Mouse (Mus musculus) right cerebral cortex, adult 18-20 months (tissue): ENCODE results near the gene Galnt3.

ENCODE experiments used
- DNase-seq: peaks from one replicate; pipeline ENCODE4 v3.0.0; 2022; ENCODE audit warnings: mixed read lengths

The Galnt3 gene

DNA sequence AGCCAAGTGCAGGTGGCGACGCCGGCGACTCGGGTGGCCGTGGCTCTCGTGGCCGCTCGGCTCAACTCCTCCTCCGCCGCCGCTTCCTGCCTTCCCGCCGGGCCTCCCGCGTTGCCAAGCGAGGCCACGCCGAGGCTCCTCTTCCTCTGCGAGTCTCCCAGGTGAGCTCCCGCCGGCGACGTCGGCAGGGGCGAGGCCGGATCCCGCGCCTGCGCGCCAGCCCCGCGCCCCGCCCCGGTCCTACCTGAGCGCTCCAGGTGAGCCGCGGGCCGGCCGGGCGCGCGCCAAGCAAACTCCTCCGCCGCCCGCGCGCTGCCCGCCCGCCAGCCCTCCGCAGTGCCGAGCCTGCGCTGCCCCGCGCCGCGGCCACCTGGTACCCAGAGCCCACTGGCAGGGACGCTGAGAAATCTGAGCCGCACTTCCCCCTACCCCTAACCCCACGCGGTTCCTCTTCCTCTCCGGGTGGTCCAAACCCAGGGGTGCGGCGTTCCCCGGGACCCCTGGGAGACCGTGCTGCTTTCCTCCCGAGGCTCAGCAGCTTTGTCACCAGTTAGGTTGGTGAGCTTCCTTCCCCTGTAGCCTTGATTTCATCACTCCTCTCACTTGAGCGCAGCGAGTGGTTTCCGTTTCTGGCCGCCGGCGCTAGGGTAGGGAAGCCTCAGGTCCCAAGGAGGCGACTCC is at the start of gene Galnt3:
TSS of gene Galnt3 (minus strand) at position 404 of the 681 bp plus-strand sequence.
- peak; percentile 19 for DNase-seq

- DNase-seq, result no peak
These were observed 48.3 kb upstream of the Galnt3 start for GRCm38 (mm10) chr2:66173134-66173533.

DNA sequence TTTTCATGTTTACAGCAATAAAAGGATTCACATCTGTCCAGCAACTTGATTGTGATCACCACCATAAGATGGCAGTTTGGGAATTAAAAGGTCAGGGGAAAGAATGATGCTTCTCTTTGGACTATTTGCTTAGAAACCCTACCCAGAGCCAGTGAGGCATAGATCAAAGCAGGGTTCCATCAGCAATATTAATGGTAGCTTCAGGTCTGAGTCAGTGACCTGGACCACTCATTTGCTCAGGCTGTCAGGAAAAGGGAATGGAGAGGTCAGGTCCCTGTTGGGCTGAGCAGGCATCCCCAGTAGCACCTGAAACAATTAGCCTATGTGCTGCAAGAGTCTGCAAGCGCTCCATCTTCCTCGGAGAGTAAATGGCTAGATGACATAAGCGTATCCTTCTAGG is 46.8 kb upstream of the Galnt3 start:
- DNase-seq, result no peak

DNA sequence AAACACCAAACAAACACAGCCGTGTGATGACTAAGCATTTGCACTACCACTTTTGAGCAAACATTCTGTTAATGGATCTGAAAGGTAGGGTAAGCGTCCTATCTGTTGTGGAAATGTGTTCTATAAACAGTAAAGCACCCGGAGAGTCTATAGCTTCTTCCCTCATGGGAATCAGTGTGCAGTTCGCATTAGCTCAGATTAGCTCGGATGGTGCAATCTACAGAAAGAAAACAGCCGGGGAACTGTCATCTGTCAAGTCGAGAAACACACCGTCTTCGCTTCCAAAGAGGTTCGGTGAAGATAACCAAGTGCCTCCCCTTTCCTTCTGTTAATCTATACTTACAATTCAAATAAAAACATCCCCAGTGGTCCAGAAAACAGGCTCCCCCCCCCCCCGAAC is 45.9 kb upstream of the Galnt3 start:
- no peak for DNase-seq

GRCm38 (mm10) chr2:66165025-66165424 is 40.2 kb upstream of the Galnt3 start:
- DNase-seq, result no peak

DNA sequence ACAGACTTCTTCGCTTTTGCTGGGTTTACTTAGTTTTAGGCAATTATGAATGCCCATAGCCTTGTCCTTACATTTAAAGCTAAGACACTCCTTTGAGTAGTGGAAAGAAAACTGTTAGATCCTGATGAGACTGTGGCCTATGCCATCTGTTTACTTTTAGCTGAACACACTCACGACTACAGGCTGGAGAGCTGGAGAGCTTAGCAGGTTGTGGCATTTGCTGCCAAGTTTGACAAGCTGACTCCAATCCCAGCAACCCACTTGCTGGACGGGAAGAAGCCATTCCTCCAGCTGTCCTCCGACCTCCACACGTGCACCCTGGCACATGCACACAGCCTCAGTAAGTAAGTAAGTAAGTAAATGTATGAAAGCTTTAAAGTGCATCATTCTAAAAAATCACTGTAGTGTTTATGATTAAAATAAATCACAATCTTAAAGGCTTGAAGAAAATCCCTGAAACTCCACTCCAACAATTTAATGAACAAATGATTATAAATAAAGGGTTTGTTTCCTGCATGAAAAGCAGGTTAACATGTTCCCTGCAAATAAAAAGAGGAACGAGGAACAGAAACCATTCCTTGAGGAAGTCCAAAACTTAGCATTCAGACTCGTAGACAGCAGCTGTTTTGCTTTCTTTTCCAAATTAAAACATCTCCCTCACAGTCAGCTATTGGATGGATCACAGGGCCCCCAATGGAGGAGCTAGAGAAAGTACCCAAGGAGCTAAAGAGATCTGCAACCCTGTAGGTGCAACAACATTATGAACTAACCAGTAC is 33.5 kb upstream of the Galnt3 start:
- no peak for DNase-seq

DNA sequence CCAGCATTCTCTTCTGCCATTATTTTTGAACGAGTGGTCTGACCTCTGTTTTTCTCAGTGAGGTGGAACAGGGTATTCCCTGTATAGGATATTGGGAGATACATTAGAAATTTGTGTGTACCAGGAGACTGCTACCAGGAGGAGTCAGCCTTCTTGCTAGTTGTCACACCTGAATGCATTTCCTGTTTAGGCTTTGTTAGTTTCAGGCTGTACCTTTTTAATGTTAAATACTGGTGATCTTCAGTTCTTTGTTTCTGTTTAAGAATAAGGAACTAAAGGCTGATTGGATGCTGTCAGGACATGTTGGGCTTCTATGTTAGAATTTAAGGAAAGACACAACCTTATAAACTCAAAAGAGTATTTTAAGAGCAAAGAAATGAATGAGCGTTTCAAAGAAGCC is 26.6 kb upstream of the Galnt3 start:
- DNase-seq, result no peak

GRCm38 (mm10) chr2:66150531-66150930 is 25.7 kb upstream of the Galnt3 start:
- no peak for DNase-seq

GRCm38 (mm10) chr2:66148654-66149230 is 23.9 kb upstream of the Galnt3 start:
- DNase-seq, result no peak

- DNase-seq, result peak; percentile 9
These were observed 21.7 kb upstream of the Galnt3 start for GRCm38 (mm10) chr2:66146473-66146872.

DNA sequence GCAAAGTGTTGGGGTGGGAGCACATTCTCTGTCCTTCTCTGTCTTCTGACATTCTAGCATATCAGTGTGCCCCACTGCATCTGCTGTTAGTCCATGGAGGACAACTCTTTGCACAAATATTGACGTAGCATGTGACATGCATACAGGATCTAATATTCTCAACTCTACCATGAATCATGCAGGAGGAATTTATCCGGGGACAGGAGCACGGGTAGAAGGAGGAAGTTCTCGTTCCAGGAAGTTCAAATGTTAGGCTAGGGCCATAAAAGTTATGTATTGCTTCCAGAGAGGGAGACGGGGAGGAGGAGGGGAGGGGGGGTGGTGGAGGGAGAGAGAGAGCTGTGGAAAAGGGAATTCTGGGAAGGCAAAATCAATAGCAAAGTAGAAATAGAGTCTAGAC is 20.0 kb upstream of the Galnt3 start:
- DNase-seq, result no peak

GRCm38 (mm10) chr2:66143284-66143683 is 18.5 kb upstream of the Galnt3 start:
- DNase-seq, result no peak

DNA sequence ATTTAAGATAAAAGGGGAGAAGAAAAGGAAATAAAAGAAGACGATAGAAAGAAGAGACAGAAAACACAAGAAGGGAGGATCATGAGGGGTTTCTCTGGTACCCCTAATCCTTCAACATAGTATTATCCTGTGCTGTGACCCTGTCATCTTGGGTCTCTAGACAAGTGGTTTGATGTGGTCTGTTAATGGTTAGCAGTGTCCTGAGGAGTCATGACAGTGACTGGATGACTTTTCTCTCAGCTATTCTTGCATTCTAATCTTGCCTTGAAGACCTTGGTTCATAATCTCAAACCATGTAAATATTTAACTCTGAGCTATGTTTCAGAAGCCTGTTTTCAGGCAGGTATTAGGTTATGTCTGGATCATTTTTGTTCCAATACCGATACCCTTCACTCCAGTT is 17.9 kb upstream of the Galnt3 start:
- no peak for DNase-seq

GRCm38 (mm10) chr2:66142268-66142667 is 17.5 kb upstream of the Galnt3 start:
- no peak for DNase-seq

DNA sequence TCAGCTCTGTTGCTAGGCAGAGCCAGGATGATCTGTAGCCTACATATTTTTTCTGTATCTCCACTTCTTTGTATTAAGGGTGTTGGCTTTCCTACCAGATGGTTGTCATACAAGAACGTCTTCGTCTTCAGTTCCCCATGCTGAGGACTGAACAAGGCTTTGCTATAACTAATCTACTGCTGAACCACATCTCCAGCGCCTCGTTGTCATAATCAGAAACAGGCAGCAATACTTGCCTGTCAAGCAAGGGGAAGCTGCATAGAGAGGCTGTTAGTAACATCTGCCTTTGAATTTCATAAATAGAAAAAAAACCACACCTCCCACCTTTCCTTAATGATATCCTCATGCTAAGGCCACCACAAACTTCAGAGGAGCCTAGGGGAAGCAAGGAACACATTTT is 15.5 kb upstream of the Galnt3 start:
- no peak for DNase-seq

DNA sequence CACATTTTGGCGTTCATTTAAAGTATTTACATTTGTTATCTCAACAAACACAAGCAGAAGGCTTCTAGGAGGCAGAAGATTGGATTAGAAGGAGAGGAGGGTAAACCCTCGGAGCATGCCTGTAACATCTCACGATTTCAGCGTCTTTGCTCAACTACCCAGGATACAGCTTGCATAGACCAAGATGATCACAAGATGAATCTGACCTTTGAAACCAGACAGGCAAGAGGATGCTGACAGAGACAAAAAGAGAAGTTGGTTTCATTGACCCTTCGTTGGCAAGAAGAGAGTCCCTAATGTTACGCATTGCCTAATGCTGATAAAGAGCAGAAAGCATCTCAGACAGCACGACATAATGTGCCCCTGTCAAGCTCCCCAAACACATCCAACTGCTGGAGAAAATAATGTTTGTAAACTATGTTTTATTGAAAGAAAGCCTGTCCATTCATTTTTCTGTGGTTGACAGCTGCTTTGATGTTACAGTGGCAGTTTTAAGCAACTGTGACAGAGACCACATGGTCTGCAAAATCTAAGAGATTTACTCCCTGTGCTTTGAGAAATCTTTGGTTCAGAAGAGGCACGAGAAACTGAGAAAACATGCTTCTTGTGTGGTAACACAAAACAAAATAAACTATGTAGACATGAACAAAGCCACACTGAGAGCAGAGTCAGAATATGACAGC is 7.2 kb upstream of the Galnt3 start:
- DNase-seq, result no peak

DNA sequence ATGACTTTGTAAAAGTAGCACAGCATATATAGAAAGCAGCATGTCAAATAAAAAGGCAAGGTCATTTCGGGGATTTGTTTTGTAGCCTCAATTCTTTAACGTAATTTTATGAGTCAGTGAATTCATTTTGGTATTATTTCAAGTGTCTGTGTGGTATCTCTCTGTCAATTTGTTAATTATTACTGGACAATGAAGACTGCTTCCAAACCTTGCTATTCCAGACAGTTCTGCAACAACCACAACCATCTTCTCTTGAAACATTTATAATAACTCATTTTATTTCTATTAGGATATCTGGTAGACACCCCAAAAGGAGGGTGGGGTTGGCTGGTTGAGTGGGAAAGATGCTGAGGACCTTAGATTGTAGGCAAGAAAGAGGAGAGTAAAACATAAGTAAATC is 4.1 kb upstream of the Galnt3 start:
- no peak for DNase-seq

GRCm38 (mm10) chr2:66127541-66127940 is 2.7 kb upstream of the Galnt3 start:
- no peak for DNase-seq

DNA sequence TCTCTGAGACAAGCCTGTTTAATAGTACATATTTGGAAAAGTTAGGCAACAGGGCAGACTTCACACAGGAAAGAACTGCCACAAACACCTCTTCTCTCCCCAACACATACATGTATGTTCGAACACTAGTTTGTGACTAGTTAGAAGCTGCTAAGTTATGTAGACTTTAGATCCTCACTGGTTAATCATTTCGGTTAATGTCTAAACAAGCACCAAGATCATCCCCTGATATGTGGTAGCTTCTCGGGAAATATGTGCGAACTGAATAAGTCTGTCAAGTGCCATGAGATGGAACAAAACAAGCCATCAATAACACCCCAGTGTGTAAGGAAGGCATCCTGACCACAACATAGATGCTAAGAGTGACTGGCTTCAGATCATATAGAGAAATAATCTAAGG is 2.1 kb upstream of the Galnt3 start:
- DNase-seq, result no peak

DNA sequence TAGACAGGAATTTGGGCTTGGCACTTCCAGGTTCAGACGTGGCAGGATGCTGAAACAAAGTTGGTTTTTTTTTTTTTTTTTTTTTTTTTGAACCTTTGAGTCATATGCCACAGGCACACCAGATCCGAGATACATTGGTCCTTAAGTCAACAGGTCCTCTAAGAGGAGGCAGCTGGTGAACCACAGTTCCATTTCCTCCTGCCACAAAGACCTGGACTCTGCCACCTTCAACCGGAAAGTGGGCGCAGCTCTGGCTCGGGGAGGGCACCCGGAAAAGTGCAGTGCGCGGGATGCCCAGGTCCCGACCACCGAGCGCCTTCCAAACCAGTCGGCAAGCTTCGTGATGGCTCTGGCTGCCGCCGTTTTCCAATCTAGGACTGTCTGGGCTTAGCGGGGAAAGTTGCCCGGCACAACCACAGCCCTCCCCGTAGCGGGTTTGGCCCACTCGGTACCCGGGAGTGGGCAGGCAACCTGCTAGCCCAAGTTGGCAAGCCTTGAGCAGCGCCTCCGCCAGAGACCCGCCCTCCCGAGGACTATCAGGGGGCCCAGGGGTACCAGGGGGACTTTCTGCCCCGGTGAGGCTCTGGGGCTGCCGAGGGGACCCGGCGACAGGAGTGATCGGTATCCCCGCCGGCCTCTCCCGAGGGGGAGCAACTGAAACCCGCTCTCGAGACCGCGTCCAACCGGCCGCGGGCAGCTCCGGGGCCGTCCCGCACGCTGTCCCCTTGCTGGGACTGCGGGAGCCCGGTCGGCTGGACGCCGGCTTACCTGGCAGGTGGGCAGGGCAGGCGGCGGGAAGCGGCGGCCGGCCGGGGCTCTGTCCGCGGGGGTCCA is 821 bp downstream of the Galnt3 start:
- no peak for DNase-seq

GRCm38 (mm10) chr2:66117686-66118085 is 7.1 kb downstream of the Galnt3 start:
- no peak for DNase-seq

DNA sequence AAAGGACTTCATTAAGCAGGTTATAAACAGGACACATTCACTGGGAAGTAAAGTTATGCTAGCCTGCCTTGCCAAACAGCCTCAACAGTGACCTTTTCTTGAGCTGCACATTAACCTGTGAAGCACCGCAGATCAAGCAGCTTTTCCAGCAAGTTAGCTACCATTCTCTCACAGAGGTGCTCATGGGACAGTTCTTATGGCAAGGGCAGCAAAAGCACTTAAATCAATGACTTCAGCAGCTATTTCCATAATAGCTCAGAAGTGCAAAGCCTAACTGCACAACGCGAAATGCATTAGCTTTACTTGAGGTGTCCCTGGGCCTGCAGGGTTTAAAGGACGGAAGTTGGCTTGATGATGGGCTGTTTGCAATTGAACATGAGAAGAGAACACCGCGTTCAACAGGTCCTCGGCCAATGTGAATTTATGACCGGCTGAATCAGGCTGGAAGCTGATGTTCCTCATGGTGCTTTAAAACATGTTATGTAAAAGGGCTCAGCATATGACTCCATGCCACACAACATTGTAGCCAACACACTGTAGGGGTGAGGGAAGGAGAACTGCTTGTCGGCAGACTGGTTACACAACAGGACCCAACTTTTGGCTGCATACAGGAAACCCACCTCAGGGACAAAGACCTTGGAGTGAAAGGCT is 16.8 kb downstream of the Galnt3 start:
- no peak for DNase-seq
